Mouse (Mus musculus): Measurements from ENCODE around the gene Frs2.
"Not testable (repeated sequence)": the region's sequence is repeated elsewhere in the genome, so short reads cannot be mapped to it uniquely, and the experiment has no call there.

Frs2 gene

GRCm38 (mm10) chr10:117043497-117044166 is 104.7 kb downstream of the Frs2 start:
- not testable (repeated sequence) for DNase-seq (ENCODE audit: low spot score)

DNA sequence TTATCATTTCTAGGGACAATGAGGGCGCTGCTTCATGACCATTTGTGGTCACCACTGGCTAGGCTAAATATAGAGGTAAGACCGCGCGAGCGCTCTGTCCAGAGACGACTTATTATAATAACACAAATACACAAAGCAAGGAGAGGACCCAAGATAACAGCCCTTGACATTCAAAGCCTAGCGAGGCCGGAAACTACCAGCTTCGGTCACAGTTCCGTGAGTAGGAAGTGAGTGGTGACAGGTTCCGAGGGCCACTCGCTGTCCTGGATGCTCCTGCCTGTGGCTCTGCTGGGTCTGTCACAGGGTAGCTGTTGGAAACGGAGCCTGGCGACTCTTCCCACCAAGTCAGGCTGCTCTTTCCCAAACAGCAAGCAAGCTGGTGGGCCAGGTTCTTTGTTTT is 106.0 kb downstream of the Frs2 start:
- DNase-seq (ENCODE audit: low spot score) = no peak

GRCm38 (mm10) chr10:117040355-117040754 is 108.0 kb downstream of the Frs2 start:
- DNase-seq (ENCODE audit: low spot score) = peak; percentile 27

GRCm38 (mm10) chr10:117033785-117034184 is 114.5 kb downstream of the Frs2 start:
- peak; percentile 86 for DNase-seq (ENCODE audit: low spot score)

GRCm38 (mm10) chr10:117031160-117031559 is 117.2 kb downstream of the Frs2 start:
- no peak for DNase-seq (ENCODE audit: low spot score)

GRCm38 (mm10) chr10:117026176-117026575 is 122.2 kb downstream of the Frs2 start:
- DNase-seq (ENCODE audit: low spot score) = no peak

- not testable (repeated sequence) for DNase-seq (ENCODE audit: low spot score)
These were observed 122.6 kb downstream of the Frs2 start for GRCm38 (mm10) chr10:117025776-117026175.

DNA sequence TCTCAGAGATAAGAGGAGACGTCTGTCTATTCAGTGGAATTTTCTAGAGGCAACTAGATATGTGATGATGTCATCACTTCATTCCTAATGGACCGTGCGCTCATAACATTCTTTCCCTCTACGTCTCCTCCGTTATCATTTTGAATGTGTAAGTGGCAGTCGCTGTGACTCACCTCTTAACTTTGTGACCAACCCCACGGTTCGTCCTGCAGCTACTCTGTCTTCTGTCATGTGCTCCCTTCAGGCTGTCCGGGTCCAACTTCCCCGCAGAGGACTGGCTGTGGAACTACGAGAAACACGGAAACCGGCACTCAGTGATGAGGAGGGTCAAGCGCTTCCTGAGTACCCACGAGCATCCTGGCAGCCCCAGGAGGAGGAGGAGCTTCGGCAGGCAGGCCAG is 124.6 kb downstream of the Frs2 start:
- DNase-seq (ENCODE audit: low spot score) = no peak

- DNase-seq (ENCODE audit: low spot score) = no peak
These were observed 127.1 kb downstream of the Frs2 start for GRCm38 (mm10) chr10:117021020-117021754.
